ENCODE assay signal across 9 mouse cellular contexts in genomic region chr7:28547154-28547553, GRCm38 (mm10). TPM values are rescaled to one million over a fixed set of nuclear protein-coding genes. Genes with fewer than 3 reads are reported as not detected.
DNase-seq lines count a peak whose midpoint lies in the region; ATAC-seq and TF ChIP-seq lines count a peak whose summit lies in the region.
"Had no signal": no experiment of that assay in that cellular context is flagged by ENCODE, and none has a peak within 500 bp of the region (broad histone marks: within the 10 kb centered on the region; RNA-seq: fewer than 3 reads in every experiment).

Gene Nccrp1, minus strand, starts transcription at chr7:28547254.

- peak within 1 kb of the TSS; percentile 12; the same call in 1 of the 2 replicates for H3K9ac ChIP-seq in forebrain, embryonic 11.5 days (ENCODE audit: low read length)
- peak within 1 kb of the TSS; percentile 39; the same call in 1 of the 2 replicates for H3K9ac ChIP-seq in intestine, embryonic 16.5 days (ENCODE audit: low read depth, low read length)
- H3K9ac ChIP-seq in neural tube, embryonic 14.5 days (replicated peaks; ENCODE audit: low read depth, low read length), result peak within 1 kb of the TSS; percentile 39; the same call in 1 of the 2 replicates

- WGBS in lung, adult 2 months, result 8% methylated on average over 5 of the region's 5 CpGs
- WGBS in forebrain, embryonic 11.5 days, result 1% methylated on average over 4 of the region's 5 CpGs
- 6% methylated on average over 5 of the region's 5 CpGs for WGBS in intestine, embryonic 16.5 days
- 7% methylated on average over 5 of the region's 5 CpGs for WGBS in neural tube, embryonic 14.5 days

- no peaks in the 10 kb centered on the region for H3K36me3 ChIP-seq in forebrain, embryonic 11.5 days (ENCODE audit: control insufficient read depth, insufficient read depth, low read length)
- H3K36me3 ChIP-seq in intestine, embryonic 16.5 days (ENCODE audit: control insufficient read depth, insufficient read depth, low read length), result no peaks in the 10 kb centered on the region
- H3K36me3 ChIP-seq in neural tube, embryonic 14.5 days (ENCODE audit: control insufficient read depth, insufficient read depth, low read length), result no peaks in the 10 kb centered on the region

- no peaks in the 10 kb centered on the region for H3K4me1 ChIP-seq in lung, adult 2 months (ENCODE audit: control insufficient read depth, insufficient read depth, low read length)
- H3K4me1 ChIP-seq in forebrain, embryonic 11.5 days (replicated peaks; ENCODE audit: control insufficient read depth, insufficient read depth, low read length), result peaks cover 4% of the 10 kb centered on the region
- peaks cover 20% of the 10 kb centered on the region for H3K4me1 ChIP-seq in intestine, embryonic 16.5 days (ENCODE audit: control insufficient read depth, insufficient read depth, low read length)
- H3K4me1 ChIP-seq in neural tube, embryonic 14.5 days (ENCODE audit: control insufficient read depth, insufficient read depth, low read length), result peaks cover 6% of the 10 kb centered on the region; the same call in 1 of the 2 replicates

- no peak within 1 kb of the TSS for H3K27ac ChIP-seq in forebrain, embryonic 11.5 days (ENCODE audit: low read depth, low read length)
- H3K27ac ChIP-seq in intestine, embryonic 16.5 days (ENCODE audit: low read length), result no peak within 1 kb of the TSS
- H3K27ac ChIP-seq in neural tube, embryonic 14.5 days (ENCODE audit: low read depth, low read length), result no peak within 1 kb of the TSS

- TF ChIP-seq POLR2A in lung, adult 2 months (IDR thresholded peaks at IDR 0.05; ENCODE audit: borderline replicate concordance, extremely low read depth, low read depth, low read length), result no peak

- peaks cover 30% of the 10 kb centered on the region for H3K27me3 ChIP-seq in forebrain, embryonic 11.5 days (ENCODE audit: control insufficient read depth, insufficient read depth, low read length)
- H3K27me3 ChIP-seq in intestine, embryonic 16.5 days (replicated peaks; ENCODE audit: control insufficient read depth, insufficient read depth, low read length), result peaks cover 26% of the 10 kb centered on the region
- peaks cover 11% of the 10 kb centered on the region for H3K27me3 ChIP-seq in neural tube, embryonic 14.5 days (ENCODE audit: control insufficient read depth, insufficient read depth, low read length)

- peak within 1 kb of the TSS; percentile 47 for H3K4me2 ChIP-seq in forebrain, embryonic 11.5 days (ENCODE audit: low read depth, low read length, severe bottlenecking)
- peak within 1 kb of the TSS; percentile 42 for H3K4me2 ChIP-seq in intestine, embryonic 16.5 days (ENCODE audit: low read depth, low read length)
- H3K4me2 ChIP-seq in neural tube, embryonic 14.5 days (ENCODE audit: low read depth, low read length), result peak within 1 kb of the TSS; percentile 47

- no peak for TF ChIP-seq CTCF in lung, adult 2 months (IDR thresholded peaks at IDR 0.05; ENCODE audit: insufficient read depth, low read length)

- no peak for DNase-seq in lung, adult 2 months
- DNase-seq in lung, postnatal 10 days, result no peak
- no peak for DNase-seq in forebrain, embryonic 11.5 days (ENCODE audit: low spot score)
- DNase-seq: kidney, postnatal 14 days had no signal

- no peak within 1 kb of the TSS for H3K4me3 ChIP-seq in lung, adult 2 months (replicated peaks; ENCODE audit: extremely low read depth, low read depth, low read length)
- H3K4me3 ChIP-seq in forebrain, embryonic 11.5 days (ENCODE audit: low read depth, low read length), result peak within 1 kb of the TSS; percentile 21
- H3K4me3 ChIP-seq in intestine, embryonic 16.5 days (ENCODE audit: low read length), result peak within 1 kb of the TSS; percentile 23
- H3K4me3 ChIP-seq in neural tube, embryonic 14.5 days (ENCODE audit: low read depth, low read length), result peak within 1 kb of the TSS; percentile 22; the same call in 1 of the 2 replicates
- H3K4me3 ChIP-seq: myocyte had no signal

- no peak for ATAC-seq in forebrain, embryonic 11.5 days (replicated peaks; ENCODE audit: low FRiP score)
- ATAC-seq in intestine, embryonic 16.5 days, result no peak
- ATAC-seq in neural tube, embryonic 14.5 days (ENCODE audit: low read depth), result no peak
- no peak for ATAC-seq in CD4-positive, CD25-positive, alpha-beta regulatory T cell, adult 4 months
- ATAC-seq in monocyte, adult 5-6 weeks (replicated peaks; ENCODE audit: insufficient number of reproducible peaks, low FRiP score, low TSS enrichment, poor library complexity, severe bottlenecking), result no peak

- H3K9me3 ChIP-seq in forebrain, embryonic 11.5 days (ENCODE audit: control insufficient read depth, low read length), result no peaks in the 10 kb centered on the region
- H3K9me3 ChIP-seq in intestine, embryonic 16.5 days (ENCODE audit: control insufficient read depth, low read length), result no peaks in the 10 kb centered on the region; the same call in 1 of the 2 replicates
- H3K9me3 ChIP-seq in neural tube, embryonic 14.5 days (ENCODE audit: control insufficient read depth, low read length), result no peaks in the 10 kb centered on the region

RNA-seq across cellular contexts. Expression of gene Nccrp1, which starts in this region (rescaled TPM):
- 0.53 and 27.0 TPM in 2 replicates for polyA plus RNA-seq in lung, adult 2 months (2012; rRNA removed)
- polyA plus RNA-seq in forebrain, embryonic 11.5 days (2014; fragmentation: Nextera tagmentation; extraction: Ambion mirVana), result not detected in 2 replicates
- polyA plus RNA-seq in intestine, embryonic 16.5 days (2015; fragmentation: Nextera tagmentation; extraction: Ambion mirVana), result 0.09 and 0.20 TPM in 2 replicates
- 0.17 TPM in 1 of 2 replicates, not detected in the other for polyA plus RNA-seq in neural tube, embryonic 14.5 days (2014; fragmentation: Nextera tagmentation; extraction: Ambion mirVana)
- not detected for polyA plus RNA-seq in CD4-positive, CD25-positive, alpha-beta regulatory T cell, adult 4 months (2017; shearing (Covaris generic))
- not detected in 3 replicates for total RNA-seq in monocyte, adult 5-6 weeks (2017)
